Mouse (Mus musculus) CH12.LX (cell line): ENCODE data around the gene Rps27a. TPM values are rescaled to one million over a fixed set of nuclear protein-coding genes. Genes with fewer than 3 reads are reported as not detected.
"Not testable (repeated sequence)": the region's sequence is repeated elsewhere in the genome, so short reads cannot be mapped to it uniquely, and the experiment has no call there.

Source experiments
- DNase-seq: peaks from one replicate; pipeline ENCODE4 v3.0.0-alpha.2; 2013; ENCODE audit errors: extremely low read depth
- H3K27ac ChIP-seq: 2 replicates; pipeline ENCODE4 v1.5.1; 2012; ENCODE audit warnings: low read depth, mild to moderate bottlenecking, control low read depth, moderate library complexity; ENCODE audit not compliant: insufficient read depth
- H3K27me3 ChIP-seq: replicated peaks from 2 replicates; pipeline ENCODE3; 2012; ENCODE audit warnings: inconsistent platforms
- H3K36me3 ChIP-seq, 2 experiments: replicated peaks in 1 of 2; 2 replicates each; pipeline versions ENCODE3 to v1.6.1; 2012; ENCODE audit warnings: inconsistent platforms in 1 of 2, low read length in 1 of 2, mild to moderate bottlenecking in 1 of 2, mixed read lengths in 1 of 2, moderate library complexity in 1 of 2; ENCODE audit not compliant: control insufficient read depth in 1 of 2, insufficient read depth in 1 of 2
- H3K4me1 ChIP-seq, 2 experiments: 2 replicates each; pipeline ENCODE4 v1.6.1; 2012; ENCODE audit warnings: inconsistent platforms in 1 of 2, moderate library complexity in 1 of 2; ENCODE audit not compliant: insufficient read depth in 2 of 2, control insufficient read depth in 1 of 2
- H3K4me2 ChIP-seq: 2 replicates; pipeline ENCODE4 v1.6.1; 2012; ENCODE audit warnings: low read depth, mild to moderate bottlenecking, control low read depth; ENCODE audit not compliant: poor library complexity, insufficient read depth, severe bottlenecking
- H3K4me3 ChIP-seq, 3 experiments: fragments of 150-350 bp in 1 of 3; sonication (generic) in 1 of 3; replicated peaks in 1 of 3; 2 replicates each; pipeline versions ENCODE3 to v1.5.1; 2011 to 2012; ENCODE audit warnings: low read depth in 2 of 3, low read length in 2 of 3, mild to moderate bottlenecking in 2 of 3, moderate library complexity in 2 of 3, control low read depth in 1 of 3, improper control_type of control experiment in 1 of 3, inconsistent platforms in 1 of 3, mixed read lengths in 1 of 3; ENCODE audit not compliant: poor library complexity in 1 of 3
- H3K79me2 ChIP-seq: replicated peaks from 2 replicates; pipeline ENCODE4 v1.6.1; 2012; ENCODE audit warnings: mild to moderate bottlenecking, moderate library complexity; ENCODE audit not compliant: control insufficient read depth, poor library complexity, insufficient read depth, severe bottlenecking; ENCODE audit errors: extremely low read depth
- H3K9ac ChIP-seq: 2 replicates; pipeline ENCODE4 v1.6.1; 2012; ENCODE audit warnings: low read depth, mild to moderate bottlenecking, control low read depth, moderate library complexity; ENCODE audit not compliant: insufficient read depth
- H3K9me3 ChIP-seq: replicated peaks from 2 replicates; pipeline ENCODE3; 2012; ENCODE audit warnings: low read length, inconsistent platforms, mixed read lengths
- CHD1 ChIP-seq: IDR thresholded peaks from 2 replicates; pipeline ENCODE4 v1.6.1; 2012; ENCODE audit warnings: low read depth, low read length, improper control_type of control experiment, inconsistent platforms
- CHD2 ChIP-seq: IDR thresholded peaks from 2 replicates; pipeline ENCODE4 v1.6.1; 2011; ENCODE audit warnings: low read length, improper control_type of control experiment
- CTCF ChIP-seq, 2 experiments: IDR thresholded peaks in 1 of 2; conservative IDR thresholded peaks in 1 of 2; 2 replicates each; pipeline ENCODE4 v1.5.1; 2011 to 2012; ENCODE audit warnings: low read depth in 2 of 2, low read length in 2 of 2, improper control_type of control experiment in 1 of 2, inconsistent platforms in 1 of 2, mild to moderate bottlenecking in 1 of 2, moderate library complexity in 1 of 2
- EP300 ChIP-seq: IDR thresholded peaks from 2 replicates; pipeline ENCODE4 v1.6.1; 2011; ENCODE audit warnings: low read length, improper control_type of control experiment
- GABPA ChIP-seq: IDR thresholded peaks from 2 replicates; pipeline ENCODE4 v1.6.1; 2012; ENCODE audit warnings: low read depth, low read length, improper control_type of control experiment, inconsistent platforms; ENCODE audit not compliant: insufficient replicate concordance
- HCFC1 ChIP-seq: IDR thresholded peaks from 2 replicates; pipeline ENCODE4 v1.6.1; 2012; ENCODE audit warnings: low read depth, mild to moderate bottlenecking, inconsistent platforms, low read length, improper control_type of control experiment
- MXI1 ChIP-seq: IDR thresholded peaks from 2 replicates; pipeline ENCODE4 v1.6.1; 2011; ENCODE audit warnings: mild to moderate bottlenecking, low read depth, low read length, improper control_type of control experiment
- MYC ChIP-seq: IDR thresholded peaks from 2 replicates; pipeline ENCODE4 v1.6.1; 2011; ENCODE audit warnings: low read depth, mild to moderate bottlenecking, improper control_type of control experiment, low read length
- NELFE ChIP-seq: IDR thresholded peaks from 2 replicates; pipeline ENCODE4 v1.6.1; 2011; ENCODE audit warnings: low read depth, low read length, improper control_type of control experiment
- POLR2A ChIP-seq: IDR thresholded peaks from 2 replicates; pipeline ENCODE4 v1.6.1; 2011; ENCODE audit warnings: low read depth, mild to moderate bottlenecking, improper control_type of control experiment, low read length
- POLR2AphosphoS2 ChIP-seq: IDR thresholded peaks from 2 replicates; pipeline ENCODE4 v1.6.1; 2011; ENCODE audit warnings: low read depth, low read length, improper control_type of control experiment
- SIN3A ChIP-seq: IDR thresholded peaks from 2 replicates; pipeline ENCODE4 v1.6.1; 2012; ENCODE audit warnings: low read length, improper control_type of control experiment, inconsistent platforms
- TBP ChIP-seq: conservative IDR thresholded peaks from 2 replicates; pipeline ENCODE4 v1.6.1; 2011; ENCODE audit warnings: low read depth, low read length, improper control_type of control experiment
- TCF12 ChIP-seq: IDR thresholded peaks from 2 replicates; pipeline ENCODE4 v1.6.1; 2014; ENCODE audit warnings: low read depth, mild to moderate bottlenecking, inconsistent platforms, low read length, improper control_type of control experiment
- ZMIZ1 ChIP-seq: IDR thresholded peaks from 2 replicates; pipeline ENCODE4 v1.6.1; 2012; ENCODE audit warnings: low read depth, mild to moderate bottlenecking, inconsistent platforms, low read length, improper control_type of control experiment
- ZNF384 ChIP-seq: IDR thresholded peaks from 2 replicates; pipeline ENCODE4 v1.6.1; 2012; ENCODE audit warnings: low read depth, low read length, improper control_type of control experiment, inconsistent platforms
- dilution Hi-C: fragments of 300-500 bp; cut with MboI; formaldehyde crosslinking; loops from 2 replicates; pipeline ENCODE4 v1.14.3; 2020; ENCODE audit warnings: low sequenced_read_pairs; ENCODE audit not compliant: extremely low pct_unique_long_range_greater_than_20kb, extremely low pct_ligation_motif_present
- in situ Hi-C: fragments of 300-500 bp; cut with MboI; formaldehyde crosslinking; loops from 3 replicates; pipeline ENCODE4 v1.14.3; 2019; ENCODE audit warnings: low sequenced_read_pairs, low pct_ligation_motif_present, low pct_unique_long_range_greater_than_20kb, mixed read lengths
- polyA plus RNA-seq: library from polyadenylated mRNA; unstranded; fragments of >175 nt; gene quantifications from 2 replicates; pipeline ENCODE4 v1.2.1, GENCODE M21; 2012; ENCODE audit warnings: low read depth; ENCODE audit not compliant: insufficient read length
- total RNA-seq, 2 experiments: library from RNA; depleted of rRNA; stranded (reverse); fragments of 300-350 nt in 1 of 2; fragments of >200 nt in 1 of 2; gene quantifications; 2 replicates each; pipeline ENCODE4 v1.2.3; 2012 to 2014

The Rps27a gene
- total and polyA plus RNA-seq, 3 experiments = 2,619 to 3,767 (median 2,733) TPM

- in situ Hi-C loops = loop anchor here (5.0 to 25.0 kb wide), 3 partner anchors 146 to 339 kb away; partner anchors contain the start of gene Rtn4
- H3K27me3 ChIP-seq, dilution Hi-C loops, H3K9me3 ChIP-seq, DNase-seq: not testable (repeated sequence)
- peak overlapping the region; percentile 73 to 91 (median 81) for H3K4me3 ChIP-seq
- H3K27ac ChIP-seq = peak overlapping the region; percentile 24; the same call in 1 of the 2 replicates
- H3K79me2 ChIP-seq = peaks cover 35% of the 10 kb centered on the region
- TF ChIP-seq SIN3A = peak; percentile 4
- TF ChIP-seq TBP = 0 out of 2 replicates have a peak, but pooled peaks have one; percentile 33
- TF ChIP-seq MYC = 0 out of 2 replicates have a peak, but pooled peaks have one; percentile 19
- TF ChIP-seq POLR2A = 0 out of 2 replicates have a peak, but pooled peaks have one; percentile 10
- TF ChIP-seq CHD1 = 0 out of 2 replicates have a peak, but pooled peaks have one; percentile 1
- peaks cover 32 to 44% of the 10 kb centered on the region in 2 experiments for H3K36me3 ChIP-seq
- peak overlapping the region; percentile 99 for H3K4me2 ChIP-seq
- peak overlapping the region; percentile 98 for H3K9ac ChIP-seq
- peaks cover 4 to 42% of the 10 kb centered on the region in 2 experiments; a peak in 3 of 4 replicates for H3K4me1 ChIP-seq
Measured at GRCm38 (mm10) chr11:29546297-29546696, 1.6 kb downstream of the Rps27a start.

GRCm38 (mm10) chr11:29545150-29545752 is 2.7 kb downstream of the Rps27a start:
- in situ Hi-C loops = loop anchor here (5.0 to 25.0 kb wide), 3 partner anchors 147 to 340 kb away; partner anchors contain the start of gene Rtn4
- DNase-seq, H3K27me3 ChIP-seq, dilution Hi-C loops, H3K9me3 ChIP-seq, H3K27ac ChIP-seq: not testable (repeated sequence)
- TF ChIP-seq POLR2A (peak; percentile 52; the same call in 1 of the 2 replicates), POLR2AphosphoS2 (peak; percentile 24; the same call in 1 of the 2 replicates), ZNF384 (peak; percentile 40), CHD2 (peak; percentile 56; the same call in 1 of the 2 replicates), ZMIZ1 (peak; percentile 72), MXI1 (0 out of 2 replicates have a peak, but pooled peaks have one; percentile 27)
- Histone ChIP-seq H3K9ac (peak overlapping the region; percentile 98), H3K36me3 (peaks cover 34 to 54% of the 10 kb centered on the region in 2 experiments), H3K79me2 (peaks cover 35% of the 10 kb centered on the region), H3K4me3 (peak overlapping the region in 1 of 3 experiments; percentile 34), H3K4me2 (peak overlapping the region; percentile 42; the same call in 1 of the 2 replicates), H3K4me1 (peaks cover 2 to 32% of the 10 kb centered on the region in 2 experiments; a peak in 3 of 4 replicates)

GRCm38 (mm10) chr11:29544225-29544945 is 3.5 kb downstream of the Rps27a start:
- no peak for DNase-seq
- H3K36me3 ChIP-seq = peaks cover 37 to 62% of the 10 kb centered on the region in 2 experiments
- dilution Hi-C loops = no loop called here

More at GRCm38 (mm10) chr11:29544225-29544945, 3.5 kb downstream of the Rps27a start:
- TF ChIP-seq NELFE (peak; percentile 40; the same call in 1 of the 2 replicates), ZMIZ1 (peak; percentile 70; the same call in 1 of the 2 replicates), EP300 (no peak), POLR2A (peak; percentile 31; the same call in 1 of the 2 replicates), HCFC1 (no peak), GABPA (no peak), CTCF (conservative IDR thresholded peaks at IDR 0.05 in 1 of 2, IDR thresholded peaks at IDR 0.05 in 1 of 2; ENCODE audit: low read depth in 2 of 2, low read length in 2 of 2) (no peak), POLR2AphosphoS2 (peak; percentile 76; the same call in 1 of the 2 replicates), TCF12 (no peak), CHD2 (peak; percentile 68; the same call in 1 of the 2 replicates), SIN3A (peak; percentile 65)
- H3K4me1 ChIP-seq = peaks cover 0 to 29% of the 10 kb centered on the region in 2 experiments; a peak in 3 of 4 replicates
- peaks cover 35% of the 10 kb centered on the region for H3K79me2 ChIP-seq
- no peak overlapping the region for H3K4me2 ChIP-seq
- in situ Hi-C loops = loop anchor here (10.0 to 25.0 kb wide), 2 partner anchors 282 to 340 kb away; no protein-coding TSS in a partner anchor
- no peak overlapping the region for H3K4me3 ChIP-seq
- no peak overlapping the region for H3K27ac ChIP-seq
- H3K9ac ChIP-seq = no peak overlapping the region
- no peaks in the 10 kb centered on the region for H3K9me3 ChIP-seq
- H3K27me3 ChIP-seq = no peaks in the 10 kb centered on the region
